Mouse (Mus musculus) adrenal gland, adult 10 weeks (tissue): ENCODE results near the gene Btbd35f22. TPM values are rescaled to one million over a fixed set of nuclear protein-coding genes. Genes with fewer than 3 reads are reported as not detected.

ENCODE experiments used
- polyA plus RNA-seq: library from polyadenylated mRNA; stranded (reverse); fragments of 350-450 nt; fragmentation: Illumina TruSeq; extraction: RNeasy Lipid Tissue Mini Kit (QIAGEN cat#74804); gene quantifications from one replicate; pipeline ENCODE4 v1.2.3, GENCODE M21; 2014; ENCODE audit warnings: low read depth, low replicate concordance

Btbd35f22 gene
- not detected for polyA plus RNA-seq

GRCm38 (mm10) chrX:32047529-32047928 lies at the start of gene Btbd35f22:
Gene Btbd35f22 (plus strand): TSS chrX:32047829.

Other genes starting within 250 kb of the Btbd35f22 start
- gene Gm21637, start 85.8 kb upstream of the Btbd35f22 start, polyA plus RNA-seq: not detected
- gene Btbd35f2, start 230.6 kb downstream of the Btbd35f22 start, polyA plus RNA-seq: not detected